Mouse (Mus musculus) midbrain, embryonic 16.5 days (tissue): ENCODE results near the gene Bbs9. TPM values are rescaled to one million over a fixed set of nuclear protein-coding genes. Genes with fewer than 3 reads are reported as not detected.
A peak's percentile ranks its signal among the peaks of the same experiment; 100 is the strongest.

Source experiments
- ATAC-seq: fragments of 200-750 bp; cut with Nextera tagmentation; 2 replicates; pipeline ENCODE4 v1.8.0; 2017; ENCODE audit warnings: moderate TSS enrichment
- H3K27ac ChIP-seq: fragments of 300-500 bp; sonication (generic); 2 replicates; pipeline ENCODE4 v1.5.1; 2014; ENCODE audit warnings: mild to moderate bottlenecking, low read length, mixed read lengths
- H3K27me3 ChIP-seq: fragments of 300-500 bp; sonication (generic); 2 replicates; pipeline ENCODE4 v1.6.1; 2014; ENCODE audit warnings: low read depth, low read length, mixed read lengths; ENCODE audit not compliant: control insufficient read depth, insufficient read depth
- H3K36me3 ChIP-seq: fragments of 300-500 bp; sonication (generic); 2 replicates; pipeline ENCODE4 v1.6.1; 2014; ENCODE audit warnings: mild to moderate bottlenecking, low read length, moderate library complexity, mixed read lengths; ENCODE audit not compliant: control insufficient read depth, insufficient read depth
- H3K4me1 ChIP-seq: fragments of 300-500 bp; sonication (generic); 2 replicates; pipeline ENCODE4 v1.6.1; 2014; ENCODE audit warnings: mild to moderate bottlenecking, low read length, mixed read lengths; ENCODE audit not compliant: control insufficient read depth, insufficient read depth
- H3K4me2 ChIP-seq: fragments of 300-500 bp; sonication (generic); 2 replicates; pipeline ENCODE4 v1.6.1; 2014; ENCODE audit warnings: mild to moderate bottlenecking, low read length, mixed read lengths
- H3K4me3 ChIP-seq: fragments of 300-500 bp; sonication (generic); 2 replicates; pipeline ENCODE4 v1.5.1; 2014; ENCODE audit warnings: low read depth, mild to moderate bottlenecking, low read length, moderate library complexity, mixed read lengths
- H3K9ac ChIP-seq: fragments of 300-500 bp; sonication (generic); 2 replicates; pipeline ENCODE4 v1.6.1; 2014; ENCODE audit warnings: low read depth, low read length, mixed read lengths
- H3K9me3 ChIP-seq: fragments of 300-500 bp; sonication (generic); replicated peaks from 2 replicates; pipeline ENCODE4 v1.6.1; 2014; ENCODE audit warnings: mild to moderate bottlenecking, low read length, mixed read lengths; ENCODE audit not compliant: control insufficient read depth, poor library complexity, severe bottlenecking
- WGBS: fragments of 180-500 bp; shearing (Covaris S2); extraction: QIAGEN DNeasy Blood & Tissue Kit; methylation state at CpG from one replicate; pipeline ENCODE4 v1.1.7; 2014; 5-methylcytosine and 5-hydroxymethylcytosine counted together
- polyA plus RNA-seq: library from polyadenylated mRNA; unstranded; fragments of >200 nt; fragmentation: Nextera tagmentation; extraction: Ambion mirVana; gene quantifications from 2 replicates; pipeline ENCODE4 v1.2.1, GENCODE M21; 2015

Bbs9 gene
- polyA plus RNA-seq, 1 experiment from 2014 or later: 29.3 TPM

- Histone ChIP-seq H3K4me1 (no peaks in the 10 kb centered on the region), H3K27ac (no peak overlapping the region), H3K36me3 (no peaks in the 10 kb centered on the region), H3K27me3 (no peaks in the 10 kb centered on the region), H3K9me3 (peaks cover 2% of the 10 kb centered on the region; the same call in 1 of the 2 replicates), H3K4me3 (no peak overlapping the region), H3K9ac (no peak overlapping the region), H3K4me2 (no peak overlapping the region)
- 87% methylated on average over 10 of the region's 10 CpGs for WGBS
- ATAC-seq: no peak
Measured at GRCm38 (mm10) chr9:22649606-22650005, 174.1 kb downstream of the Bbs9 start.

GRCm38 (mm10) chr9:22650781-22651180 lies 175.3 kb downstream of the Bbs9 start:
- ATAC-seq: peak; percentile 42; the same call in 1 of the 2 replicates
- no peak overlapping the region for H3K4me2 ChIP-seq
- peaks cover 2% of the 10 kb centered on the region; the same call in 1 of the 2 replicates for H3K9me3 ChIP-seq
- H3K36me3 ChIP-seq: 0 out of 2 replicates have a peak, but pooled peaks cover 2% of the 10 kb centered on the region
- WGBS: 73% methylated on average over 1 of the region's 1 CpGs
- H3K4me3 ChIP-seq: no peak overlapping the region
- H3K4me1 ChIP-seq: no peaks in the 10 kb centered on the region
- H3K27me3 ChIP-seq: no peaks in the 10 kb centered on the region
- H3K27ac ChIP-seq: no peak overlapping the region
- no peak overlapping the region for H3K9ac ChIP-seq

GRCm38 (mm10) chr9:22651619-22652018 lies 176.1 kb downstream of the Bbs9 start:
- Histone ChIP-seq H3K4me2 (no peak overlapping the region), H3K27ac (no peak overlapping the region), H3K9ac (no peak overlapping the region), H3K27me3 (no peaks in the 10 kb centered on the region), H3K4me3 (no peak overlapping the region), H3K4me1 (no peaks in the 10 kb centered on the region), H3K36me3 (0 out of 2 replicates have a peak, but pooled peaks cover 2% of the 10 kb centered on the region), H3K9me3 (peaks cover 2% of the 10 kb centered on the region; the same call in 1 of the 2 replicates)
- WGBS: 97% methylated on average over 3 of the region's 3 CpGs
- no peak for ATAC-seq

- WGBS: 70% methylated on average over 11 of the region's 11 CpGs
- no peak for ATAC-seq
- H3K9ac ChIP-seq: no peak overlapping the region
- H3K36me3 ChIP-seq: 0 out of 2 replicates have a peak, but pooled peaks cover 2% of the 10 kb centered on the region
- no peaks in the 10 kb centered on the region for H3K9me3 ChIP-seq
- H3K27me3 ChIP-seq: no peaks in the 10 kb centered on the region
- H3K4me1 ChIP-seq: no peaks in the 10 kb centered on the region
- no peak overlapping the region for H3K4me3 ChIP-seq
- no peak overlapping the region for H3K27ac ChIP-seq
- no peak overlapping the region for H3K4me2 ChIP-seq
Measured at GRCm38 (mm10) chr9:22654726-22655393, 179.3 kb downstream of the Bbs9 start.

- ATAC-seq: no peak
- WGBS: 91% methylated on average over 5 of the region's 5 CpGs
- Histone ChIP-seq H3K9me3 (no peaks in the 10 kb centered on the region), H3K27me3 (no peaks in the 10 kb centered on the region), H3K27ac (no peak overlapping the region), H3K4me1 (no peaks in the 10 kb centered on the region), H3K9ac (no peak overlapping the region), H3K36me3 (0 out of 2 replicates have a peak, but pooled peaks cover 2% of the 10 kb centered on the region), H3K4me3 (no peak overlapping the region), H3K4me2 (no peak overlapping the region)
Measured at GRCm38 (mm10) chr9:22657216-22657615, 181.7 kb downstream of the Bbs9 start.

DNA sequence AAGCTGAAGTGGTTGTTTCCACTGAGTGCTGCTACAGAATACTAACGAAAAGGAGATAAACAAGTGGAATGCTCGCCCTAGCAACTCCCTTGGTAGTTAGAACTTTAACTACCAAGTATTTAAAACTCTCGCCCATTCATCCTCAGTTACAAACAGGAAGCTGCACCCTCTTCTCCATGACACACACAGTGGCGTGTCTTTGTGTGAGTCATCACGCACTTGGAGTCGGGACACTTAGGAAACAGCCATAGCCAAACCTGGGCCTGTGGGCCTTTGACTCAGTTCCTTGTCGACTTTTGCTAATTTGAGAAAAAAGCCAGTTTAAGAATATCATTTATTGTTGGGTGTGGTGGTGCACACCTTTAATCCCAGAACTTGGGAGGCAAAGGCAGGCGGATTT lies 189.6 kb downstream of the Bbs9 start:
- 93% methylated on average over 8 of the region's 8 CpGs for WGBS
- Histone ChIP-seq H3K4me2 (no peak overlapping the region), H3K27me3 (no peaks in the 10 kb centered on the region), H3K9me3 (no peaks in the 10 kb centered on the region), H3K4me3 (no peak overlapping the region), H3K36me3 (no peaks in the 10 kb centered on the region), H3K4me1 (no peaks in the 10 kb centered on the region), H3K9ac (no peak overlapping the region), H3K27ac (no peak overlapping the region)
- no peak for ATAC-seq

GRCm38 (mm10) chr9:22672937-22673336 lies 197.4 kb downstream of the Bbs9 start:
- H3K27ac ChIP-seq: no peak overlapping the region
- H3K27me3 ChIP-seq: no peaks in the 10 kb centered on the region
- 91% methylated on average over 2 of the region's 2 CpGs for WGBS
- no peak overlapping the region for H3K4me3 ChIP-seq
- H3K9me3 ChIP-seq: no peaks in the 10 kb centered on the region
- H3K4me1 ChIP-seq: no peaks in the 10 kb centered on the region; the same call in 1 of the 2 replicates
- H3K9ac ChIP-seq: no peak overlapping the region
- H3K36me3 ChIP-seq: 0 out of 2 replicates have a peak, but pooled peaks cover 4% of the 10 kb centered on the region
- no peak for ATAC-seq
- no peak overlapping the region for H3K4me2 ChIP-seq

GRCm38 (mm10) chr9:22677132-22677829 lies 201.8 kb downstream of the Bbs9 start:
- H3K9ac ChIP-seq: no peak overlapping the region
- no peak overlapping the region for H3K4me3 ChIP-seq
- H3K36me3 ChIP-seq: no peaks in the 10 kb centered on the region
- 88% methylated on average over 7 of the region's 7 CpGs for WGBS
- H3K4me2 ChIP-seq: no peak overlapping the region
- no peaks in the 10 kb centered on the region for H3K9me3 ChIP-seq
- peaks cover 2% of the 10 kb centered on the region for H3K4me1 ChIP-seq
- no peak for ATAC-seq
- no peak overlapping the region for H3K27ac ChIP-seq
- H3K27me3 ChIP-seq: no peaks in the 10 kb centered on the region

DNA sequence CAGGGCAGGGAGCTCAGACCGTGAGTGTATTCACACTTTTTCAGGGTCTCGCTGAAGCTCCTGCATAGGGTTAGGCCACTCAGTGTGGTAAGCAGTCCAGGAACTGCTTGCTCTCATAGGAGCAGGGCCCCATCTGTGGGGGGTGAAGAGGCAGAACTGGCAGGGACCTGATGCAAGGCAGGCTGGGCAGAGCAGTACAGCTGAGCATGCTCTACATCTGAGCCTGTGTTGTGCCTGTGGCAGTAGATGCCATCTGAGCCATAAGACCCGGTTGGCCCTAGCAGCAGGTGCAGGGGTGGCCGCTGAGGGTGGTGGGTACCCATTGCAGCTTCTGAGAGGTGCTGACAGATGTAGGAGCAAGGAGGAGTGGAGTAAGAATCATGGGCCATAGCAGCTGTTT lies 202.5 kb downstream of the Bbs9 start:
- no peaks in the 10 kb centered on the region for H3K9me3 ChIP-seq
- no peaks in the 10 kb centered on the region for H3K27me3 ChIP-seq
- no peak overlapping the region for H3K9ac ChIP-seq
- H3K4me3 ChIP-seq: no peak overlapping the region
- H3K36me3 ChIP-seq: no peaks in the 10 kb centered on the region
- 75% methylated on average over 4 of the region's 4 CpGs for WGBS
- H3K27ac ChIP-seq: no peak overlapping the region
- peaks cover 2% of the 10 kb centered on the region for H3K4me1 ChIP-seq
- no peak overlapping the region for H3K4me2 ChIP-seq
- ATAC-seq: peak; percentile 22; the same call in 1 of the 2 replicates
